Mouse (Mus musculus) olfactory bulb, adult 2 months (tissue): ENCODE results near the gene Mtmr11.
A peak's percentile ranks its signal among the peaks of the same experiment; 100 is the strongest.

Source experiments
- CTCF ChIP-seq: fragments of 200-500 bp; IDR thresholded peaks from 2 replicates; pipeline ENCODE4 v1.5.1; 2012; ENCODE audit warnings: low read depth, mild to moderate bottlenecking, low read length, moderate library complexity; ENCODE audit not compliant: insufficient read depth
- POLR2A ChIP-seq: fragments of 200-500 bp; IDR thresholded peaks from 2 replicates; pipeline ENCODE4 v1.6.1; 2012; ENCODE audit warnings: mild to moderate bottlenecking, low read depth, low read length, moderate library complexity; ENCODE audit not compliant: insufficient read depth

- TF ChIP-seq POLR2A (peak; percentile 86), CTCF (no peak)
Measured at GRCm38 (mm10) chr3:96172197-96173178, 10.7 kb downstream of the Mtmr11 start, which contains the start of gene Sf3b4.
